Mouse (Mus musculus) C2C12 (cell line): ENCODE measurements around the gene Gm10309.
A peak's percentile ranks its signal among the peaks of the same experiment; 100 is the strongest.

Source experiments
- CTCF ChIP-seq: IDR thresholded peaks from one replicate; pipeline ENCODE4 v1.5.1; 2011; ENCODE audit not compliant: control insufficient read depth, insufficient read depth, insufficient read length
- MAX ChIP-seq: IDR thresholded peaks from one replicate; pipeline ENCODE4 v1.6.1; 2011; ENCODE audit warnings: mild to moderate bottlenecking, control low read depth
- MYOD1 ChIP-seq: IDR thresholded peaks from one replicate; pipeline ENCODE4 v1.6.1; 2011; ENCODE audit warnings: low read depth; ENCODE audit not compliant: control insufficient read depth, insufficient read length

DNA sequence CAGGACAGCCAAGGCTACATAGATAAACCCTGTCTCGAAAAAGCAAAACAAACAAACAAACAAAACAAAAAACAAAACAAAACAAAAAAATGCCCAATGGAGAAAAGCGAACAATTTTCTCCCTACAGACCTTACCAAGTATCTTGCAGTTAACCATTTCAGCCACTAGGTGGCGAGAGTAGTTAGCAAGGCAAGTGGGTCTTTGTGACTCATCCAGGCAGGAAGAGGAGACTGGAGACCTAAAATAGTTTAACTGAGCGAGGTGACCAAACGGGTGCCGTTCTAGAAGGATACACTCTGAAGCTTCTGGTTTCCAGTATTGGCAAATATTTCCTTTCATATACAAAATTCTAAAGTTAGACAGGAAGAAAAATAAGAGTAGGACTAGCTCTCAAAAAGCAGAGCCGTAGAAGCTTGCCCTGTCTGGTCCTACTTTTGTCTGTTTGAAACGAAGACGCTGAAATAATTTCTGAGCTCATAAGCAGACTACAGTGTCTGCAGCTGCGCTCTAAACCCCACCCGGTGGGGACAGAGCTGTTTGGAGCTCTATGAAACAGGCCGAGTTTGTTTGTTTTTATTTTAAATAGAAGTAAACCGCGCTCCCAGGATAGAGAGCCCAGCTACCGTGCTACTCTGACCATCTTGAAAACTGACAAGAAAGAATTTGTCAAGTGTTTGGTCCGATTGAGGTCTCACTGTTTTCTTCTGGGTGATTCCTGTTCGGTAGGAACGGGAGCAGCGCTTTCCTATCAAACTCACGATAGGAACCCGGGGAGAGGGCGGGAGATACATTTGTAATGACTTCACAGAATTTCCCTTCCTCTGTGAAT lies 31.0 kb upstream of the Gm10309 start:
- peak; percentile 52 for TF ChIP-seq CTCF
- TF ChIP-seq MYOD1: no peak
- TF ChIP-seq MAX: no peak
